Mouse (Mus musculus) lung, embryonic 14.5 days (tissue): Measurements from ENCODE around the gene Sema3b. TPM values are rescaled to one million over a fixed set of nuclear protein-coding genes. Genes with fewer than 3 reads are reported as not detected.

Source experiments
- ATAC-seq: fragments of 200-750 bp; cut with Nextera tagmentation; 2 replicates; pipeline ENCODE4 v1.8.0; 2017; ENCODE audit warnings: mild to moderate bottlenecking, moderate TSS enrichment, moderate library complexity; ENCODE audit not compliant: insufficient read depth
- DNase-seq: peaks from one replicate; pipeline ENCODE4 v3.0.0-alpha.2; 2015
- H3K27ac ChIP-seq: fragments of 300-500 bp; sonication (generic); 2 replicates; pipeline ENCODE4 v1.5.1; 2014; ENCODE audit warnings: low read depth, mild to moderate bottlenecking, moderate library complexity
- H3K27me3 ChIP-seq: fragments of 300-500 bp; sonication (generic); 2 replicates; pipeline ENCODE4 v1.6.1; 2014; ENCODE audit warnings: low read length, control low read depth; ENCODE audit not compliant: insufficient read depth
- H3K36me3 ChIP-seq: fragments of 300-500 bp; sonication (generic); 2 replicates; pipeline ENCODE4 v1.6.1; 2014; ENCODE audit warnings: control low read depth; ENCODE audit not compliant: insufficient read depth
- H3K4me1 ChIP-seq: fragments of 300-500 bp; sonication (generic); 2 replicates; pipeline ENCODE4 v1.6.1; 2014; ENCODE audit warnings: antibody characterized with exemption, control low read depth; ENCODE audit not compliant: insufficient read depth
- H3K4me2 ChIP-seq: fragments of 300-500 bp; sonication (generic); 2 replicates; pipeline ENCODE4 v1.6.1; 2014; ENCODE audit warnings: mild to moderate bottlenecking
- H3K4me3 ChIP-seq: fragments of 300-500 bp; sonication (generic); 2 replicates; pipeline ENCODE4 v1.5.1; 2014; ENCODE audit warnings: low read depth, low read length
- H3K9ac ChIP-seq: fragments of 300-500 bp; sonication (generic); 2 replicates; pipeline ENCODE4 v1.6.1; 2014
- H3K9me3 ChIP-seq: fragments of 300-500 bp; sonication (generic); 2 replicates; pipeline ENCODE4 v1.6.1; 2016; ENCODE audit warnings: low read depth, low read length, control low read depth
- CTCF ChIP-seq: IDR thresholded peaks from 2 replicates; pipeline ENCODE4 v1.5.1; 2016; ENCODE audit warnings: antibody characterized with exemption, low read depth
- WGBS: fragments of 180-500 bp; shearing (Covaris S2); extraction: QIAGEN DNeasy Blood & Tissue Kit; methylation state at CpG from one replicate; pipeline ENCODE4 v1.1.7; 2014; 5-methylcytosine and 5-hydroxymethylcytosine counted together
- polyA plus RNA-seq: library from polyadenylated mRNA; unstranded; fragments of >200 nt; fragmentation: Nextera tagmentation; extraction: Ambion mirVana; gene quantifications from 2 replicates; pipeline ENCODE4 v1.2.1, GENCODE M21; 2014

Gene Sema3b
- polyA plus RNA-seq, 1 experiment from 2014 or later = 5.3 TPM

GRCm38 (mm10) chr9:107632478-107632877 lies 23.4 kb upstream of the Sema3b start:
- Histone ChIP-seq H3K9me3 (no peaks in the 10 kb centered on the region), H3K36me3 (peaks cover 20% of the 10 kb centered on the region), H3K9ac (peak overlapping the region; percentile 90), H3K4me2 (peak overlapping the region; percentile 99), H3K27ac (peak overlapping the region; percentile 93), H3K4me3 (peak overlapping the region; percentile 85), H3K4me1 (peaks cover 44% of the 10 kb centered on the region), H3K27me3 (no peaks in the 10 kb centered on the region)
- WGBS = 58% methylated on average over 6 of the region's 6 CpGs
- ATAC-seq = no peak
- no peak for DNase-seq
- TF ChIP-seq CTCF = no peak

- Histone ChIP-seq H3K27ac (peak overlapping the region; percentile 93; the same call in 1 of the 2 replicates), H3K27me3 (no peaks in the 10 kb centered on the region), H3K36me3 (peaks cover 21% of the 10 kb centered on the region), H3K9ac (peak overlapping the region; percentile 5; the same call in 1 of the 2 replicates), H3K4me3 (no peak overlapping the region), H3K9me3 (no peaks in the 10 kb centered on the region), H3K4me1 (peaks cover 50% of the 10 kb centered on the region), H3K4me2 (peak overlapping the region; percentile 99)
- WGBS = 90% methylated on average over 8 of the region's 8 CpGs
- TF ChIP-seq CTCF = no peak
- ATAC-seq (no peak), DNase-seq (no peak)
Measured at GRCm38 (mm10) chr9:107631861-107632260, 22.8 kb upstream of the Sema3b start.

- peak overlapping the region; percentile 93; the same call in 1 of the 2 replicates for H3K27ac ChIP-seq
- H3K9me3 ChIP-seq = no peaks in the 10 kb centered on the region
- H3K27me3 ChIP-seq = no peaks in the 10 kb centered on the region
- 0 out of 2 replicates have a peak overlapping the region, but pooled peaks have one; percentile 5 for H3K9ac ChIP-seq
- no peak for ATAC-seq
- H3K4me3 ChIP-seq = no peak overlapping the region
- DNase-seq = no peak
- 70% methylated on average over 9 of the region's 9 CpGs for WGBS
- no peak for TF ChIP-seq CTCF
- peaks cover 21% of the 10 kb centered on the region for H3K36me3 ChIP-seq
- H3K4me2 ChIP-seq = peak overlapping the region; percentile 99; the same call in 1 of the 2 replicates
- H3K4me1 ChIP-seq = peaks cover 51% of the 10 kb centered on the region
Measured at GRCm38 (mm10) chr9:107631311-107631826, 22.3 kb upstream of the Sema3b start.

- no peak for TF ChIP-seq CTCF
- Histone ChIP-seq H3K9ac (peak overlapping the region; percentile 14; the same call in 1 of the 2 replicates), H3K27ac (peak overlapping the region; percentile 39), H3K36me3 (peaks cover 28% of the 10 kb centered on the region), H3K4me3 (no peak overlapping the region), H3K27me3 (no peaks in the 10 kb centered on the region), H3K9me3 (no peaks in the 10 kb centered on the region), H3K4me2 (peak overlapping the region; percentile 48), H3K4me1 (peaks cover 46% of the 10 kb centered on the region)
- 14% methylated on average over 4 of the region's 4 CpGs for WGBS
- ATAC-seq = no peak
- no peak for DNase-seq
Measured at GRCm38 (mm10) chr9:107630576-107630975, 21.5 kb upstream of the Sema3b start.

GRCm38 (mm10) chr9:107629901-107630425 lies 20.9 kb upstream of the Sema3b start:
- 22% methylated on average over 14 of the region's 14 CpGs for WGBS
- TF ChIP-seq CTCF = no peak
- Histone ChIP-seq H3K9ac (peak overlapping the region; percentile 14), H3K4me2 (peak overlapping the region; percentile 48), H3K27me3 (no peaks in the 10 kb centered on the region), H3K27ac (peak overlapping the region; percentile 39), H3K36me3 (peaks cover 34% of the 10 kb centered on the region), H3K4me3 (no peak overlapping the region), H3K9me3 (no peaks in the 10 kb centered on the region), H3K4me1 (peaks cover 46% of the 10 kb centered on the region)
- DNase-seq = peak; percentile 37
- no peak for ATAC-seq

- WGBS = 37% methylated on average over 4 of the region's 4 CpGs
- DNase-seq (no peak), ATAC-seq (no peak)
- H3K27ac ChIP-seq = peak overlapping the region; percentile 39
- no peak for TF ChIP-seq CTCF
- peaks cover 40% of the 10 kb centered on the region for H3K36me3 ChIP-seq
- peak overlapping the region; percentile 48; the same call in 1 of the 2 replicates for H3K4me2 ChIP-seq
- H3K27me3 ChIP-seq = no peaks in the 10 kb centered on the region
- H3K9me3 ChIP-seq = no peaks in the 10 kb centered on the region
- no peak overlapping the region for H3K4me3 ChIP-seq
- H3K9ac ChIP-seq = no peak overlapping the region
- peaks cover 46% of the 10 kb centered on the region for H3K4me1 ChIP-seq
Measured at GRCm38 (mm10) chr9:107629411-107629730, 20.3 kb upstream of the Sema3b start.

- Histone ChIP-seq H3K27ac (peak overlapping the region; percentile 75), H3K4me2 (peak overlapping the region; percentile 48), H3K4me3 (no peak overlapping the region), H3K9me3 (no peaks in the 10 kb centered on the region), H3K9ac (peak overlapping the region; percentile 27), H3K4me1 (peaks cover 46% of the 10 kb centered on the region), H3K36me3 (peaks cover 43% of the 10 kb centered on the region), H3K27me3 (no peaks in the 10 kb centered on the region)
- no peak for TF ChIP-seq CTCF
- peak; percentile 74 for DNase-seq
- ATAC-seq = 0 out of 2 replicates have a peak, but pooled peaks have one; percentile 7
- 38% methylated on average over 13 of the region's 15 CpGs for WGBS
Measured at GRCm38 (mm10) chr9:107628721-107629410, 19.8 kb upstream of the Sema3b start.
